Mouse (Mus musculus) heart, postnatal 0 days (tissue): ENCODE data around the gene Tspan33. TPM values are rescaled to one million over a fixed set of nuclear protein-coding genes. Genes with fewer than 3 reads are reported as not detected.
"Not testable (repeated sequence)": the region's sequence is repeated elsewhere in the genome, so short reads cannot be mapped to it uniquely, and the experiment has no call there.

ENCODE experiments used
- ATAC-seq: fragments of 200-750 bp; cut with Nextera tagmentation; 2 replicates; pipeline ENCODE4 v1.8.0; 2017; ENCODE audit warnings: low read depth, moderate number of reproducible peaks, moderate library complexity; ENCODE audit not compliant: insufficient read depth
- DNase-seq: peaks from one replicate; pipeline ENCODE4 v3.0.0-alpha.2; 2016; ENCODE audit warnings: low spot score
- H3K27ac ChIP-seq: fragments of 300-500 bp; sonication (generic); 2 replicates; pipeline ENCODE4 v1.5.1; 2014; ENCODE audit warnings: low read depth, mild to moderate bottlenecking
- H3K27me3 ChIP-seq: fragments of 300-500 bp; sonication (generic); 2 replicates; pipeline ENCODE4 v1.6.1; 2014; ENCODE audit warnings: low read length, mixed read lengths; ENCODE audit not compliant: control insufficient read depth, insufficient read depth
- H3K36me3 ChIP-seq: fragments of 300-500 bp; sonication (generic); replicated peaks from 2 replicates; pipeline ENCODE4 v1.6.1; 2014; ENCODE audit warnings: low read length, mixed read lengths; ENCODE audit not compliant: control insufficient read depth, insufficient read depth
- H3K4me1 ChIP-seq: fragments of 300-500 bp; sonication (generic); 2 replicates; pipeline ENCODE4 v1.6.1; 2014; ENCODE audit warnings: antibody characterized with exemption; ENCODE audit not compliant: control insufficient read depth, insufficient read depth
- H3K4me2 ChIP-seq: fragments of 300-500 bp; sonication (generic); 2 replicates; pipeline ENCODE4 v1.6.1; 2014; ENCODE audit warnings: low read depth, mild to moderate bottlenecking, low read length, moderate library complexity
- H3K4me3 ChIP-seq: fragments of 300-500 bp; sonication (generic); 2 replicates; pipeline ENCODE4 v1.5.1; 2014; ENCODE audit warnings: low read depth, low read length
- H3K9ac ChIP-seq: fragments of 300-500 bp; sonication (generic); replicated peaks from 2 replicates; pipeline ENCODE4 v1.6.1; 2014; ENCODE audit warnings: low read depth, low read length, mixed read lengths
- H3K9me3 ChIP-seq: fragments of 300-500 bp; sonication (generic); replicated peaks from 2 replicates; pipeline ENCODE4 v1.6.1; 2016; ENCODE audit warnings: low read length; ENCODE audit not compliant: control insufficient read depth
- CTCF ChIP-seq: IDR thresholded peaks from 2 replicates; pipeline ENCODE4 v1.5.1; 2016; ENCODE audit warnings: antibody characterized with exemption, control low read depth, low read depth
- EP300 ChIP-seq: IDR thresholded peaks from 2 replicates; pipeline ENCODE4 v1.6.1; 2016; ENCODE audit warnings: antibody characterized with exemption, low read depth
- WGBS: fragments of 180-500 bp; shearing (Covaris S2); extraction: QIAGEN DNeasy Blood & Tissue Kit; methylation state at CpG from one replicate; pipeline ENCODE4 v1.1.7; 2014; 5-methylcytosine and 5-hydroxymethylcytosine counted together
- polyA plus RNA-seq: library from polyadenylated mRNA; unstranded; fragments of >200 nt; fragmentation: Nextera tagmentation; extraction: Ambion mirVana; gene quantifications from 2 replicates; pipeline ENCODE4 v1.2.1, GENCODE M21; 2015
- total RNA-seq: library from RNA; depleted of rRNA; stranded (reverse); fragments of >200 nt; gene quantifications from 2 replicates; pipeline ENCODE4 v1.2.3, GENCODE M21; 2014; ENCODE audit warnings: low replicate concordance

Tspan33 gene
- total and polyA plus RNA-seq, 2 experiments from 2014 or later: 1.1 to 1.6 TPM

DNA sequence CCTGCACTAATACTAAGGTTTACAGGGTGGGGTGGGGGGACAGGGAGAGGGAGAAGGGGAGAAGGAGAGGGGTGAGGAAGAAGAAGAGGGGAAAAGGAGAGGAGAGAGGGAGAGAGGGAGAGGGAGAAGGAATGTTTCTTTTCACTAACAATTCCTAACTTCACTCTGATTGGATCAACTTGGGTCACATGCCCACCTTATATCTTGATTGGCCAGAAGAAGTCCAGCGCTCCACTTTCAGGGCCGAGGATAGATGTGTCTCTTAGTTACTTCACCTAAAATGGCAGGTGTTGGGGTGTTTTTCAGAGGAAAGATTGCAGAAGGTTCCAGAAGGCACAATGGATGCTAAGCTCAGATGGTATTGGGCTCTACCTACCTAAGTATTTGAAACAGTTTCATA lies 20.3 kb upstream of the Tspan33 start:
- WGBS: 25% methylated on average over 2 of the region's 2 CpGs
- ATAC-seq (no peak), DNase-seq (no peak)
- H3K27me3 ChIP-seq: no peaks in the 10 kb centered on the region
- H3K9me3 ChIP-seq: no peaks in the 10 kb centered on the region
- TF ChIP-seq CTCF (no peak), EP300 (no peak)
- no peak overlapping the region for H3K27ac ChIP-seq
- no peak overlapping the region for H3K4me3 ChIP-seq
- H3K36me3 ChIP-seq: no peaks in the 10 kb centered on the region
- no peaks in the 10 kb centered on the region for H3K4me1 ChIP-seq
- no peak overlapping the region for H3K4me2 ChIP-seq
- H3K9ac ChIP-seq: no peak overlapping the region

DNA sequence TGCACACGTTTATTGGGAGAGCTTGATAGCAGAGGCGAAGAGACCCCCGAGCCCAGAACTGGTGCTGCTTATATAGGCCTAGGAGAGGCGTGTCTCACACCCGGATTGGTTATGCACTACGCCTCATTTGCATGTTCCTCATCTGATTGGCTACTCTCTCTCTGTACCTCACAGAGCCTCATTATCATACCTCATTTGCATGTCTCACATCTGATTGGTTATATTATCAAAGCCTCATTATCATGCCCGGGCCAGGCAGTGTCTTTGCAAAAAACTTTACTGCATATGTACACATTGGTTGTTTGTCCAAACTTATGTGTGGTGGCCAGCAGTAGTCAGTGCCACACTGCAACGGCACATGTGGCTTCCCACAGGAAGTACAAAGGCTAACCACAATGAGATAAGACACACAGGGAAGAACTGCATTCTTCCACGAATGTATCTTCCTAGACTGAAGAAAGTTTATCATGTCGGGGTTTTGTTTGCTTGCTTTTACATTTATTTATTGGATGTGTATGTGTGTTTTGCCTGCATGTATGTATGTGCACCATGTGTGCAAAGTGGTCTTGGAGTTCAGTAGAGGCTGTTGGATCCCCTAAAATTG lies 14.0 kb upstream of the Tspan33 start:
- not testable (repeated sequence) for H3K27me3 ChIP-seq, H3K9ac ChIP-seq, H3K4me3 ChIP-seq, DNase-seq, H3K9me3 ChIP-seq, H3K27ac ChIP-seq, H3K4me2 ChIP-seq, H3K4me1 ChIP-seq, ATAC-seq, H3K36me3 ChIP-seq
- WGBS: 77% methylated on average over 9 of the region's 10 CpGs

DNA sequence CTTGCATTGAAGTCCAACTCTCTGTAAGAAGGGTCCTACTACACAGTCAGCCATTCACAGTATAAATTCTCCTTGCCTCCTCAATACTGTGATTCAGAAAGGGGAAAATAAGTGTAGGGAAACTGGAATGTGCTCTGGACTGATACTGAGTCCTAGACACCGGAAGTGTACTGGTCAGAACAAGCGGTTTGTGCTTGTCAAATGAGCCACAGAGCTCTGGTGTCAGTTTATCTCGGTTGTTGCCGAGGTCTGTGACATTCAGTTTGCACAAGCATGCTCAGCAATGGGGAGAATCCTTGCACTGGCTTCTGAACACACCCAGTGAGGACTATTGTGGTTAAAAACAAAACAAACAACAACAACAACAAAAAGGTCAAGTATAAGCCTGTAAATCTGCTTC lies 12.2 kb upstream of the Tspan33 start:
- no peak overlapping the region for H3K9ac ChIP-seq
- TF ChIP-seq CTCF (no peak), EP300 (no peak)
- no peaks in the 10 kb centered on the region for H3K9me3 ChIP-seq
- no peak overlapping the region for H3K4me2 ChIP-seq
- 48% methylated on average over 4 of the region's 4 CpGs for WGBS
- H3K27me3 ChIP-seq: no peaks in the 10 kb centered on the region
- no peak overlapping the region for H3K27ac ChIP-seq
- no peaks in the 10 kb centered on the region for H3K36me3 ChIP-seq
- H3K4me3 ChIP-seq: no peak overlapping the region
- no peaks in the 10 kb centered on the region for H3K4me1 ChIP-seq
- no peak for DNase-seq
- no peak for ATAC-seq

GRCm38 (mm10) chr6:29684686-29685085 lies 9.3 kb upstream of the Tspan33 start:
- Histone ChIP-seq H3K36me3 (no peaks in the 10 kb centered on the region), H3K4me2 (no peak overlapping the region), H3K27me3 (no peaks in the 10 kb centered on the region), H3K4me3 (no peak overlapping the region), H3K27ac (no peak overlapping the region), H3K9ac (no peak overlapping the region), H3K9me3 (no peaks in the 10 kb centered on the region), H3K4me1 (no peaks in the 10 kb centered on the region)
- TF ChIP-seq EP300 (no peak), CTCF (no peak)
- DNase-seq: no peak
- no peak for ATAC-seq
- WGBS: 73% methylated on average over 4 of the region's 4 CpGs

- no peak for DNase-seq
- H3K4me3 ChIP-seq: no peak overlapping the region
- H3K27ac ChIP-seq: no peak overlapping the region
- WGBS: 70% methylated on average over 4 of the region's 4 CpGs
- no peaks in the 10 kb centered on the region for H3K36me3 ChIP-seq
- H3K27me3 ChIP-seq: no peaks in the 10 kb centered on the region
- H3K9me3 ChIP-seq: no peaks in the 10 kb centered on the region
- no peak overlapping the region for H3K9ac ChIP-seq
- no peak overlapping the region for H3K4me2 ChIP-seq
- ATAC-seq: no peak
- TF ChIP-seq CTCF: no peak
- TF ChIP-seq EP300: no peak
- no peaks in the 10 kb centered on the region for H3K4me1 ChIP-seq
Observed at GRCm38 (mm10) chr6:29685952-29686351, 8.1 kb upstream of the Tspan33 start.

DNA sequence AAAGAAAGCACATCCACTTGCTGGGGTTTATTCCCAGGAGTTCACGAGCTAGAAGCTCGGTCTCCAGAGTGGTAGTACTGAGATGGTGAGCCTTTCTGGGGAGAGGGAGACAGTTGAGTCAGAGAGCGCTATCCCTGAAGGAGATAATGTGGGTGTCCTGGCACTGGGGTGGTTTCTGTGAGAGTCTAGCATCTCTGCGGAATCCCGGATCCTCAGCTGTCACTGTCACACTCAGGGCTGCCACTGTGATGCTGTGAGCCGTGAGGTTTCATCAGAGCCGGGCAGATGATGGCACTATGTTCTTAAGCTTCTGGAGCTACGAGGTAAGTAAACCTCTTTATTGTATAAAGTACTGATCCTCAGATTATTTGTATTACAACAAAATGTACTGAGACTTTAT lies 4.6 kb upstream of the Tspan33 start:
- WGBS: 63% methylated on average over 8 of the region's 8 CpGs

More for the DNA sequence above, 4.6 kb upstream of the Tspan33 start:
- no peaks in the 10 kb centered on the region for H3K4me1 ChIP-seq
- 0 out of 2 replicates have a peak, but pooled peaks cover 10% of the 10 kb centered on the region for H3K27me3 ChIP-seq
- no peak overlapping the region for H3K27ac ChIP-seq
- no peaks in the 10 kb centered on the region for H3K9me3 ChIP-seq
- DNase-seq: no peak
- no peak overlapping the region for H3K4me2 ChIP-seq
- no peak for TF ChIP-seq CTCF
- TF ChIP-seq EP300: no peak
- no peaks in the 10 kb centered on the region for H3K36me3 ChIP-seq
- H3K9ac ChIP-seq: no peak overlapping the region
- H3K4me3 ChIP-seq: no peak overlapping the region
- ATAC-seq: no peak
